Mouse (Mus musculus): Measurements from ENCODE around the gene Bicd2. TPM values are rescaled to one million over a fixed set of nuclear protein-coding genes. Genes with fewer than 3 reads are reported as not detected.
A peak's percentile ranks its signal among the peaks of the same experiment; 100 is the strongest.

Gene Bicd2
- polyA plus RNA-seq, 1 experiment from 2014 or later: 24.8 TPM

DNA sequence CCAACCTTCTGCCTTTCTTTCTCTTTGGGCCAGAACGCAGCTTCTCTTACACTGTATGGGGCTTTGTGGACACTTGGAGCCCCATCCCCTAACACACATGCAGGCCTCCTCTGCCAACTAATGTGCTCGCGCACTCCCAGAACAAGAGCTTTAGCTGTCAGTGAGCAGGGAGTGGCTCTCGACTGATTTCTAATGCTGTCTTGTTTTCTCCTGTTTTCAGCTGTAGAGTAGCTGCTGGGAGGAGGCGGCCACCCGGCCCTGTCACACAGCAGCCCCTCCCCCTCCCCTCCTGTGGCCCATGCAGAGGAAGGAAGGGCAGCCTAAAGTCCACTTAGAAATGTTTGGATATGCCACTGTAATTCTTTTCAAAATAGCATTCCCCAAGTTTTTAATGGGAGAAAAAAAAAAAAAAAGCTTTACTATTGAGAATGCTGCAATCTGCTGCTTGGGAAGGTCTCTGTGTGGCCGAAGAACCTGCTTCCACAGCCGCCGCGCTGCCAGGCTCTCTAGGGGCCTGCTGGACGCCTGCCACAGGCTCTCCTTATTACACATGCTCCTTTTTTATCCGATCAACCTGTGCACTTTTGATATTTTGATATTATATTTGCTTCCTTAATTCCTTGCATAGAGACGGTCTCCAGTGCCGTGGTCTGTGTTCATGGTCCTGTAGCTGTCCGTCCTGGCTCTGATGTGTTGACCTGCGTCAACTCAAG is 43.5 kb downstream of the Bicd2 start:
- Histone ChIP-seq H3K36me3 (ENCODE audit: poor library complexity, severe bottlenecking) (peaks cover 77% of the 10 kb centered on the region), H3K4me3 (no peak overlapping the region), H3K9me3 (replicated peaks) (no peaks in the 10 kb centered on the region), H3K4me2 (no peak overlapping the region), H3K9ac (no peak overlapping the region), H3K27me3 (no peaks in the 10 kb centered on the region), H3K4me1 (no peaks in the 10 kb centered on the region), H3K27ac (no peak overlapping the region)
- ATAC-seq: no peak
- 84% methylated on average over 16 of the region's 16 CpGs for WGBS

GRCm38 (mm10) chr13:49391374-49391773 is 50.0 kb downstream of the Bicd2 start:
- H3K9ac ChIP-seq: no peak overlapping the region
- no peaks in the 10 kb centered on the region; the same call in 1 of the 2 replicates for H3K9me3 ChIP-seq (replicated peaks)
- no peak for ATAC-seq
- no peak overlapping the region for H3K4me3 ChIP-seq
- no peak overlapping the region for H3K4me2 ChIP-seq
- H3K36me3 ChIP-seq (ENCODE audit: poor library complexity, severe bottlenecking): peaks cover 23% of the 10 kb centered on the region
- WGBS: 92% methylated on average over 2 of the region's 2 CpGs
- no peaks in the 10 kb centered on the region for H3K27me3 ChIP-seq
- no peak overlapping the region for H3K27ac ChIP-seq
- H3K4me1 ChIP-seq: no peaks in the 10 kb centered on the region

- H3K4me3 ChIP-seq: no peak overlapping the region
- no peak overlapping the region for H3K9ac ChIP-seq
- H3K4me2 ChIP-seq: no peak overlapping the region
- H3K27ac ChIP-seq: no peak overlapping the region
- no peaks in the 10 kb centered on the region for H3K4me1 ChIP-seq
- WGBS: 97% methylated on average over 1 of the region's 1 CpGs
- H3K9me3 ChIP-seq (replicated peaks): no peaks in the 10 kb centered on the region; the same call in 1 of the 2 replicates
- no peak for ATAC-seq
- no peaks in the 10 kb centered on the region for H3K27me3 ChIP-seq
- H3K36me3 ChIP-seq (ENCODE audit: poor library complexity, severe bottlenecking): peaks cover 15% of the 10 kb centered on the region
Observed at GRCm38 (mm10) chr13:49393579-49393978, 52.2 kb downstream of the Bicd2 start.

- H3K27ac ChIP-seq: no peak overlapping the region
- H3K4me2 ChIP-seq: no peak overlapping the region
- H3K36me3 ChIP-seq (ENCODE audit: poor library complexity, severe bottlenecking): peaks cover 7% of the 10 kb centered on the region
- no peak overlapping the region for H3K9ac ChIP-seq
- no peaks in the 10 kb centered on the region for H3K27me3 ChIP-seq
- H3K4me1 ChIP-seq: no peaks in the 10 kb centered on the region
- no peak overlapping the region for H3K4me3 ChIP-seq
- no peaks in the 10 kb centered on the region; the same call in 1 of the 2 replicates for H3K9me3 ChIP-seq (replicated peaks)
- ATAC-seq: no peak
- WGBS: 92% methylated on average over 3 of the region's 3 CpGs
Observed at GRCm38 (mm10) chr13:49394886-49395447, 53.6 kb downstream of the Bicd2 start.

DNA sequence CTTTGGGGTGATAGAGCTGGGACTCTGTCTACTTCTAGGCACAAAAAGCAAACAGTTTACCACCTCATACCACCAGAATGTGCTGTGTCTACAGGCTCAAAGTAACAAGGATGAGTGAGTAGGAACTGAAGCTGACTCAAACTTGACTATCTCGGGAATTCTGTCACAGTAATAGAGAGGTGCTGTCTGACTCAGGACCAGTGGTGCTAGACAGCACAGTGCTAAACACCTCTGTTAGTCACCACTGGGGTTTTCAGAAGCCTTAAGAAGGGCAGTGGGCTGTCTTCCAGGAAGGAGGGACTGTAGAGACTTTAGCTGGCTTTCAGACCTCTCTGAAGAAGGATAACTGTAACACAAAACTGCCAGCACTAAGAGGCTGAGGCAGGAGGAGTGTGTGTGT is 55.4 kb downstream of the Bicd2 start:
- Histone ChIP-seq H3K27ac (no peak overlapping the region), H3K27me3 (no peaks in the 10 kb centered on the region), H3K9me3 (replicated peaks) (no peaks in the 10 kb centered on the region), H3K9ac (no peak overlapping the region), H3K4me3 (no peak overlapping the region), H3K36me3 (ENCODE audit: poor library complexity, severe bottlenecking) (no peaks in the 10 kb centered on the region), H3K4me1 (no peaks in the 10 kb centered on the region), H3K4me2 (no peak overlapping the region)
- ATAC-seq: no peak
- WGBS: 91% methylated on average over 1 of the region's 1 CpGs

GRCm38 (mm10) chr13:49398191-49398590 is 56.8 kb downstream of the Bicd2 start:
- 92% methylated on average over 8 of the region's 8 CpGs for WGBS
- Histone ChIP-seq H3K4me1 (no peaks in the 10 kb centered on the region), H3K9me3 (replicated peaks) (no peaks in the 10 kb centered on the region), H3K4me2 (no peak overlapping the region), H3K27ac (no peak overlapping the region), H3K4me3 (no peak overlapping the region), H3K27me3 (no peaks in the 10 kb centered on the region), H3K36me3 (ENCODE audit: poor library complexity, severe bottlenecking) (no peaks in the 10 kb centered on the region), H3K9ac (no peak overlapping the region)
- ATAC-seq: no peak

DNA sequence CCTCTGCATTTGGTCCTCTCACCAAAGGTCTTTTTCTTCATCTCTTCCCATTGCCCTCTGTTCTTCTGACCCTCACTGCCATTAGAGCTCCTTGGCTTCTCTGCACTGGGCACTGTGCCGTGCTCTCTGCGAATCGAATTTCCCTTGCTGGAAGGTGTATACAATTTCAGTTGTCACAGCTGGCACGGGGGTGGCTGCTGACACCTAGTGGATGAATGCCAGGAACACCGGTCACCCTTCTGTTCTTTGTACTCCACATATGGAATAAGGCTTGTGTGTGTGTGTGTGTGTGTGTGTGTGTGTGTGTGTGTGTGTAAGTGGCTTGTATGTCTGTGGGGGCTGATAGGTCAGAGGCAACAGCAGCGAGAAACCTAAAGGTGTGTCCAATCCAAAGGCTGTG is 58.8 kb downstream of the Bicd2 start:
- H3K4me1 ChIP-seq: no peaks in the 10 kb centered on the region
- 78% methylated on average over 6 of the region's 6 CpGs for WGBS
- peak; percentile 48; the same call in 1 of the 2 replicates for ATAC-seq
- H3K4me3 ChIP-seq: no peak overlapping the region
- H3K9ac ChIP-seq: no peak overlapping the region
- H3K4me2 ChIP-seq: no peak overlapping the region
- no peaks in the 10 kb centered on the region for H3K9me3 ChIP-seq (replicated peaks)
- H3K36me3 ChIP-seq (ENCODE audit: poor library complexity, severe bottlenecking): no peaks in the 10 kb centered on the region
- H3K27ac ChIP-seq: no peak overlapping the region
- no peaks in the 10 kb centered on the region for H3K27me3 ChIP-seq

DNA sequence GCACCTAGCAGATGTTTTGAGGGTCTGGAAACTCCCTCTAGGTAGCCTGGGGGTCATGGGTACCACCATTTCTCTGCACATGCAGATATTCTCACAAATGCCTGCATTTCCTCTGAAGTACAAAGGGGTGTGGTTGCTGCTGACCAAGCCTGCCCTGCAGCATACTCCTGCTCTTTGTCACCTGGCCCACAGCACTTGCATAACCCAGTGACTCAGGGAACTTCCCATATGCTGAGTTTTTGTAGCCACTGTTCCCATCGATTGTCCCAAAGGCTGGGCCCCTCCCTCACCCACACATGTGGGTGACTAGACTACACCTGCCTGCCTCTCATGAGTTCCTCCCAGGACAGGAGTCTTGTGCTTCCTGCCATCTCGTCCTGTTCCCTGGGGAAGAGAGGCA is 61.2 kb downstream of the Bicd2 start:
- Histone ChIP-seq H3K27me3 (no peaks in the 10 kb centered on the region), H3K9ac (no peak overlapping the region), H3K9me3 (replicated peaks) (no peaks in the 10 kb centered on the region), H3K4me2 (no peak overlapping the region), H3K36me3 (ENCODE audit: poor library complexity, severe bottlenecking) (no peaks in the 10 kb centered on the region), H3K4me3 (no peak overlapping the region), H3K4me1 (no peaks in the 10 kb centered on the region), H3K27ac (no peak overlapping the region)
- 85% methylated on average over 2 of the region's 2 CpGs for WGBS
- ATAC-seq: no peak

- no peak overlapping the region for H3K4me2 ChIP-seq
- no peaks in the 10 kb centered on the region for H3K9me3 ChIP-seq (replicated peaks)
- H3K36me3 ChIP-seq (ENCODE audit: poor library complexity, severe bottlenecking): no peaks in the 10 kb centered on the region
- H3K27me3 ChIP-seq: no peaks in the 10 kb centered on the region
- no peaks in the 10 kb centered on the region for H3K4me1 ChIP-seq
- H3K9ac ChIP-seq: no peak overlapping the region
- H3K4me3 ChIP-seq: no peak overlapping the region
- H3K27ac ChIP-seq: no peak overlapping the region
- ATAC-seq: no peak
Observed at GRCm38 (mm10) chr13:49407795-49408194, 66.4 kb downstream of the Bicd2 start.

- Histone ChIP-seq H3K9ac (peak within 1 kb of the TSS; percentile 87), H3K4me3 (peak within 1 kb of the TSS; percentile 86), H3K4me2 (peak within 1 kb of the TSS; percentile 97), H3K27ac (peak within 1 kb of the TSS; percentile 65), H3K27me3 (peaks cover 6% of the 10 kb centered on the region; the same call in 1 of the 2 replicates), H3K4me1 (peaks cover 33% of the 10 kb centered on the region), H3K36me3 (ENCODE audit: poor library complexity, severe bottlenecking) (peaks cover 5% of the 10 kb centered on the region; the same call in 1 of the 2 replicates), H3K9me3 (replicated peaks) (no peaks in the 10 kb centered on the region)
- WGBS: under 1% methylated on average over 69 of the region's 69 CpGs
- ATAC-seq: peak; percentile 98
Observed at GRCm38 (mm10) chr13:49420754-49421605, 79.6 kb downstream of the Bicd2 start, which contains the start of gene Ippk. Gene Ippk, plus strand, starts transcription at chr13:49421249.

DNA sequence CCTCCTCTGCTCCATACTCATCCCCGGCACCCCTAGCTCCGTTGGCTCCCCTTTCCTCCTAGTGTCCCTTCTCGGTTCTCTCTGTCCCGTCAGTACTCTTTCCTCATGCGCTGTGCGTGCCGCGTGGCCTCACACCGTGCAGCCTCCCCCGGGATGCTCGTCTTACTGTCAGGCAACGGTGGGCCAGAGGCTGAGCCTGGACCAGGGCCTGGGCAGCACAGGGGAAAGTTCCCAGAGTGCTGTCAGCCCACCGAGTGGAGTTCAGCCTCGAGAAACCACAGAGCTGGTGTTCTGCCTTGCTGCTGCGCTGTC is 80.2 kb downstream of the Bicd2 start:
- H3K27ac ChIP-seq: peak overlapping the region; percentile 6; the same call in 1 of the 2 replicates
- ATAC-seq: no peak
- peak overlapping the region; percentile 86 for H3K4me3 ChIP-seq
- peak overlapping the region; percentile 87 for H3K9ac ChIP-seq
- H3K27me3 ChIP-seq: peaks cover 4% of the 10 kb centered on the region; the same call in 1 of the 2 replicates
- H3K4me1 ChIP-seq: peaks cover 33% of the 10 kb centered on the region
- H3K4me2 ChIP-seq: peak overlapping the region; percentile 97
- 1% methylated on average over 15 of the region's 15 CpGs for WGBS
- peaks cover 5% of the 10 kb centered on the region; the same call in 1 of the 2 replicates for H3K36me3 ChIP-seq (ENCODE audit: poor library complexity, severe bottlenecking)
- H3K9me3 ChIP-seq (replicated peaks): no peaks in the 10 kb centered on the region

- Histone ChIP-seq H3K36me3 (ENCODE audit: poor library complexity, severe bottlenecking) (peaks cover 5% of the 10 kb centered on the region; the same call in 1 of the 2 replicates), H3K4me3 (peak overlapping the region; percentile 86), H3K4me2 (peak overlapping the region; percentile 97), H3K4me1 (peaks cover 33% of the 10 kb centered on the region), H3K9ac (peak overlapping the region; percentile 87), H3K27me3 (peaks cover 4% of the 10 kb centered on the region; the same call in 1 of the 2 replicates), H3K27ac (no peak overlapping the region), H3K9me3 (replicated peaks) (no peaks in the 10 kb centered on the region)
- ATAC-seq: no peak
- 37% methylated on average over 4 of the region's 4 CpGs for WGBS
Observed at GRCm38 (mm10) chr13:49421959-49422358, 80.6 kb downstream of the Bicd2 start.

Data from forebrain, embryonic 13.5 days (tissue).